Mouse (Mus musculus) kidney, adult 8-10 months (tissue): ENCODE measurements around the gene Kif26b.

ENCODE experiments used
- DNase-seq, 2 experiments: peaks; one replicate each; pipeline ENCODE4 v3.0.0; 2022

The Kif26b gene

GRCm38 (mm10) chr1:178528431-178529351, at the start of gene Kif26b:
Gene Kif26b (plus strand): TSS chr1:178529125.
- peak; percentile 11 to 12 for DNase-seq

GRCm38 (mm10) chr1:178483854-178484253, 45.1 kb upstream of the Kif26b start:
- DNase-seq, result no peak

GRCm38 (mm10) chr1:178485138-178485867, 43.6 kb upstream of the Kif26b start:
- no peak for DNase-seq

- no peak for DNase-seq
These were observed 43.1 kb upstream of the Kif26b start for GRCm38 (mm10) chr1:178485868-178486220.

GRCm38 (mm10) chr1:178486828-178487227, 42.1 kb upstream of the Kif26b start:
- DNase-seq, result no peak

- DNase-seq, result no peak
These were observed 39.8 kb upstream of the Kif26b start for GRCm38 (mm10) chr1:178489127-178489526.

- DNase-seq, result no peak
These were observed 37.2 kb upstream of the Kif26b start for GRCm38 (mm10) chr1:178491733-178492132.

- DNase-seq, result no peak
These were observed 36.4 kb upstream of the Kif26b start for GRCm38 (mm10) chr1:178492493-178492892.

GRCm38 (mm10) chr1:178496186-178496585, 32.7 kb upstream of the Kif26b start:
- DNase-seq, result no peak

GRCm38 (mm10) chr1:178496841-178497240, 32.1 kb upstream of the Kif26b start:
- DNase-seq, result peak in 1 of 2 experiments; percentile 13

- DNase-seq, result no peak
These were observed 22.0 kb upstream of the Kif26b start for GRCm38 (mm10) chr1:178506938-178507337.

- no peak for DNase-seq
These were observed 16.4 kb upstream of the Kif26b start for GRCm38 (mm10) chr1:178512323-178513031.

- DNase-seq, result no peak
These were observed 15.0 kb upstream of the Kif26b start for GRCm38 (mm10) chr1:178513954-178514353.

- no peak for DNase-seq
These were observed 13.1 kb upstream of the Kif26b start for GRCm38 (mm10) chr1:178515839-178516238.

- no peak for DNase-seq
These were observed 6.5 kb upstream of the Kif26b start for GRCm38 (mm10) chr1:178522389-178522788.

GRCm38 (mm10) chr1:178523152-178523551, 5.8 kb upstream of the Kif26b start:
- DNase-seq, result no peak

- peak; percentile 33 to 74 for DNase-seq
These were observed 1.8 kb upstream of the Kif26b start for GRCm38 (mm10) chr1:178527185-178527546.

GRCm38 (mm10) chr1:178527547-178528361, 1.2 kb upstream of the Kif26b start:
- DNase-seq, result peak; percentile 9 to 20

GRCm38 (mm10) chr1:178529512-178530300, 781 bp downstream of the Kif26b start:
- no peak for DNase-seq

- DNase-seq, result peak; percentile 60 to 80
These were observed 1.6 kb downstream of the Kif26b start for GRCm38 (mm10) chr1:178530301-178531078.

- no peak for DNase-seq
These were observed 11.3 kb downstream of the Kif26b start for GRCm38 (mm10) chr1:178540247-178540646.
